Mouse (Mus musculus): ENCODE results near the gene Gsta3. TPM values are rescaled to one million over a fixed set of nuclear protein-coding genes. Genes with fewer than 3 reads are reported as not detected.
"Not testable (repeated sequence)": the region's sequence is repeated elsewhere in the genome, so short reads cannot be mapped to it uniquely, and the experiment has no call there.

Gene Gsta3
- total RNA-seq, 1 experiment from 2014 or later, result 88.9 TPM

DNA sequence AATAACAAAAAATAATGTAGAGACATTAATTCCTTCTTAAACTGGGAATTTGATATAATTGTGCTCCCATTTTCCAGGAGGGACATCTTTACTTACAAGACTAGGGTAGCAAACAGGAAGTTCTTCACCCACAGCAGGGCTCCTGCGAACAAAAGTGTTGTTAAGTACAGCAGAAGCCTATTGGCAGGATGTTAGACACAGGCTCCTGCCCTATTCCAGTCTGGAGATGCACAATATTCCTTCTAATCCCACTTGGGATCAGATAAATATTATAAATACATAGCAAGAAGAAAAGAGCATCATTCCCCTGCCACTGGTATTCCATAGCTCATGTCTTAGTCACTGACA lies 12.9 kb downstream of the Gsta3 start:
- no peak for DNase-seq

DNA sequence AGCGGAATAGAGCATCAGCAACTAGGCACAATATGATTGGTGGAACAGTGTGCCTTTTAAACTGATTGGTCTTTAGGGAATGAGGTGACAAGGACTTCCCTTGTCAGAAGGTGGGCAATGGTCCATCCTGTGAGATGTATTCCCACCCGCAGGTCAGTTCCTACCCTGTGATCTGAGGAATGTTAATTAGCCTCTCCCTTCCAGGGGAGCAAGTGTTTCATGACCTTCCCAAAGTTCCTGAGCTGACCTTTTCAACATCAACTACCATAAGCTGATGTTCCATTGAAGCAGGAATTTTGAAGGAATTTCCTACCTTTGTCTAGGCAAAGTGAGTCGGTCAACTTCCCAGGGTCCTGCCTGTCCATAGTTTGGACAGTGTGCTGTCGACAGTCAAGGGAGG lies 13.5 kb downstream of the Gsta3 start:
- DNase-seq, result no peak

DNA sequence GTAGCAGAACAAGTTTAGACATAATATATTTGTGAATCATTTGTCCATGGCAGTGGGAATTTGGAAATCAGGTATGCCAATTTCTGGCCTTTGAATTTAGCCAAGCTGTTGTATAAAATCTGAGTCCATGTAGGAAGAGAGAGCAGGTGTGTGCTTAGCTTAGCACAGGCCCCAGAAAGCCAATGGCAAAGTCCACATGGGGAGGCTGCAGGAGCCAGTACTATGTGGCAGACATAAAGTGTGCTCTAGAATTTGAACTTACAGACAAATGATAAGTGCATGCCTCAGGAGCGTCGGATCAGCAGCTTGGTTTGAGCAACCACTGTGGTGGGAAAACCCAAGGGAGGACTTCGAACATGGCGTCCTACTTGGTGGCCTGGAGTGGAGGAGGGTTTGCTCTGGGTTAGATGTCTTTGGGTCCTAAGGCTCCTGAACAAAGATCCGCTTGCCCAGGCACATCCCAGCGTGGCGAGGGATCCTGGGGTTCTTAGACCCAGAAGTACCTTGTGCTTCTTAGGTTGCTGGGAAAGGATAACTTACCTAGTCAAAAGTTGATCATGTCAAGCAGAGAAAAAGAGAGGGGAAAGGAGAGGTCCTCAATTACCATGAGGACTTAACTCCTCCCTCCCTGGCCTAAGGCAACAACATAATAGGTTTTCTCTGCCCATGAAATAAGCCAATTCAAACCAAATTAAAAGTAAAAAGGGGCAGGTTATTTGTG lies 15.4 kb downstream of the Gsta3 start:
- no peak for DNase-seq

DNA sequence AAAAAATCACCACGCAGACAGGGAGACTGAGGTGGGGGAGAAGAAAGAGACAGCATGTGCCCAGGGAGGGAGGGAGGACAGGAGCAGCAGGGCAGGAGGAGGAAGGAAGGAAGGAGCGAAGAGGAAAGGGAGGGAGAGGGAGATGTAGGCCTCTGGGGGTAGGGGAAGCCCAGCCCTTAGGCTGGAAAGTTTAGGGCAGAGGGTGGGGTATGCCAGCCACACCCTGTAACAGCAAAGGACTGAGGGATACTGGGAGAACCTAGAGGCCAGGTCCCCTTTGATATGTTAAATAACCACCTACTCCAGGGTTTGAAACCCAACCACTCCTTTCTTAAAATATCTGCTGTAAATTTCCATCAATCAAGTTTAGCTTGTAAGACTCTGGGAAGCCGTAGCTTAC lies 16.0 kb downstream of the Gsta3 start:
- DNase-seq, result no peak

DNA sequence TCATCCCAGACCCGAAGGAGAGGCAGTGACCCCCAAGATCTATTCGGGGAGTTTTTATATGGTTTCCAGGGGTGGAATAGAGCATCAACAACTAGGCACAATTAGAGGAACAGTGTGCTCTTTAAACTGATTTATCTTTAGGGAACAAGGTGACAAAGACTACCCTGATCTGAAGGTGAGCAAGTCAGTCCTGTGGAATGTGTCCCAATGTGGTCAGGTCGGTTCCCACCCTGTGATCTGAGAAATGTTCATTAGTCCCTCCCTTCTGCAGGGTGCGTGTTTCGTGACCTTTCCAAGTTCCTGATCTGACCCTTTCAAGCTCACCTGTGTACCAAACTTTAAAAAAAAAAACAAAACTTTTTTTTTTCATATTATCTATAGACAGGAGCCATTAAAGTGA lies 16.5 kb downstream of the Gsta3 start:
- DNase-seq, result no peak

DNA sequence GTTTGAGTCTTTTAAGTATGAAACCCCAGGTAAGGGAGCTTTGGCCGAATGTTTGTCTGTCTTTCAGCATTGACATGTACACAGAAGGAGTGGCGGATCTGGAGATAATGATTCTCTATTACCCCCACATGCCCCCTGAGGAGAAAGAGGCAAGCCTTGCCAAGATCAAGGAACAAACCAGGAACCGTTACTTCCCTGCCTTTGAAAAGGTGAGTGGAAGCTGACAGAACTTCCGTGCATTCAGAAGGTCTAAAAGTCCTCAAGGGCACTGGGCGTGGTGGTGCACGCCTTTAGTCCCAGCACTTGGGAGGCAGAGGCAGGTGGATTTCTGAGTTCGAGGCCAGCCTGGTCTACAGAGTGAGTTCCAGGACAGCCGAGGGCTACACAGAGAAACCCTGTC lies 19.6 kb downstream of the Gsta3 start:
- not testable (repeated sequence) for DNase-seq

DNA sequence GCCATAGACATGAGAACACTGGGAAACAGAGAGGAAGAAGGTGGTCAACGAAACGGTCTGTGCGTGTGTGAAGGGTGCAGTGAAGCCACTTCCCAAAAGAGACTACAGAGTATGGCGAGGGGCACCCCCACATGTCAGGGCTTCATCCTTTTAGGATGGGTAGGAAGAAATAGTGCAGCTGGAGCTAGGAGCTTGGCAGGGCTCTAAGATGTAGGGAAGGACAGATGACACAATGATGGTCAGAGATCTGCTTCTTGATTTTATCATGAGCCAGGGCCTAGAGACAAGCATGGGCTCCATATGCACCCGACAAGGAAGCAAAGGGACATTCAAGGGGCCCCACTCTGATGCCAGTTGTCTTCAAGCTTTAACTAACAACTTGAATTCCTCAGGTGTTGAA lies 22.0 kb downstream of the Gsta3 start:
- DNase-seq, result no peak

DNA sequence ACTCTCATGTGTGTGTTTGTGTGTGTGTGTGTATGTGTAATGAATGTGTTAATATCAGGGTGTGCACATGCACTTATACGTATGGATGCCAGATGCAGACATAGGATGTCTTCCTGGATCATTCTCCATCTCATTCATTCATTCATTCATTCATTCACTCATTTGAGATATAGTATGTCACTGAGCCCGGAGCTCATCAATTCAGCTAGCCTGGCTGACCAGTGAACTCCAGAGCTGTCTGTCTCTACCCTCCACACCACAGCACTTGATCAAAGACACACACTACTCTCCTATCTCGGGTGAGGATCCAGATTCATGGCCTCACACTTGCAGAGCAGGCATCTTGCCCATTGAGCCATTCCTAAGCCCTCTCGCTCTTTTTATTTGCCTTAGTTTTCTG lies 23.6 kb downstream of the Gsta3 start:
- DNase-seq, result no peak

DNA sequence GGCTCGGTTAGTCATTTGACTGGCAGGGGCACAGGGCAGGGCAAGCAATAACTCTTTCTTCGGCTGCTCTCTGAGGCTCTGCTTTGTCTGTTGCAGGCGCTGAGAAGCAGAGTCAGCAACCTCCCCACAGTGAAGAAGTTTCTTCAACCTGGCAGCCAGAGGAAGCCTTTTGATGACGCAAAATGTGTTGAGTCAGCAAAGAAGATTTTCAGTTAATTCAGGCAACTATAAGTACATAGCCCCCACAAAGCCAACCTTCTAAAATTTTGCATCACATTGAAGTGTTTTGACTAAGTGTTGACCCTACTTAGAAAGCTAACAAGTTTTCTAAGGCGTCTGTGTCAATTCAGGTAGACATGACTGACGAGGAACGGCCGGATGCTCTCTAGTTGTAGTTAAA lies 24.4 kb downstream of the Gsta3 start:
- no peak for DNase-seq

DNA sequence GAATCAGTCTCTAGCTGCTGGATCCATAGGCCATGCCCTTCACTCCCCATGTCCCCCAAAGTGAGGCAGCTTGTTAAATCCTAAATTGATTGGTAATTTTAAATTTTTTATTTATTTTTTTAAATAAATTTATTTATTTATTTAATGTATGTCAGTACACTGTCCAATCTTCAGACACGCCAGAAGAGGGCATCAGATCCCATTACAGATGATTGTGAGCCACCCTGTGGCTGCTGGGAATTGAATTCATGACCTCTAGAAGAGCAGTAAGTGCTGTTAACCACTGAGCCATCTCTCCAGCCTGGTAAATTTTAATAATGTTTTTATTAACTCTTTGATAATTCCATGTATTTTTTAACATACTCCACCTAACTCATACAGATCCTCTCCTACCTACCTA lies 26.4 kb downstream of the Gsta3 start:
- no peak for DNase-seq

DNA sequence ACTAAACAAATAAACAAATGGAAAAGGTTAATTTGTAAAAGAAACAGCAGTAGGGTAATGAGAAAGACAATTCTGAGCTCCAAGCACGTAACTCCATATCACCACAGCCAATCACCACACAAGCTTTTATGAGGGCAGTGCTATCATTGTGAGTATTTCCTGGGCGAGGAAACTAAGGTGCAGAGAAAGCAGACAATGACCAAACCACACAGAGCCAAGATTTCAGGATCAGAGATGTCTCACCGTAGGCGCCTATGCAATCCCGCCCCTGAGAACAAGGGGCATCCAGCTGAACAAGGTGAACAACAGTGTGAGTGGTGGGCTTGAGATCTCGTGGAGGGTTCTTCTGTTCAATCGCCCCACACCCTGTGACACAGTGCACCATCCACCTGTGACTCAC lies 27.1 kb downstream of the Gsta3 start:
- not testable (repeated sequence) for DNase-seq

DNA sequence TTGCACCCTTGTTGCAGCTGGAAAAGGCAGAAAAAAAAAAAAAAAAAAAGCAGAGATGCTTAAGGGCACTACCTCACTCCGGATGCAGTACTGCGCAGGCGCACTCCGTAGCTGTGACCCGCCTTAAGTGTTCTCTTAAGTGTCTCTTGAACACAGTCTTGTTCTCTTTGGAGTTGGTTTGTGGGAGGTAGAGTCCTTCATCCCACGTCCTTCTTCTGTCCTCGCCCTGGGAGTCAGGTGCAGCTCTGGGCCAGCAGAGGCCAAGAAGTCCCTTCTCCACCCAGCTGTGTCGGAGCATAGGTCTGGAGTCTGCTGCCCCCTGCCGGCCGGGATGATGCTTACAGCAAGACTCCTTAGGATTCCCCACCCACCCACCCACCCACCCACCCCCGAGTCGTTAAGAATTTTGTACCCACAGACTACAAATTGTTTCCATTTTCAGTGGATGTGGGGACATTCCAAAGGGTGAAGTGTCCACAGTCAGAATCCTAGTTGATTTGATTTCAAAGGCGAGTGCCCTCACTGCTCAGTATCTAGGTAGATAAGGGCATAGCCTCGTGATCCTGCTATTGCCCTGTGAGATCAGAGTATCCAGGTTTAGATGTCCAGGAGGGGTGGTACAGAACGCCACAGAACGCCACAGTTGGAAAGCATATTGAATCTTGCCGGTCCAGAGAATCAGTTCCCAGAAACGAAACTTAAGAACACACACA lies 31.1 kb downstream of the Gsta3 start:
- peak; percentile 90 for DNase-seq

DNA sequence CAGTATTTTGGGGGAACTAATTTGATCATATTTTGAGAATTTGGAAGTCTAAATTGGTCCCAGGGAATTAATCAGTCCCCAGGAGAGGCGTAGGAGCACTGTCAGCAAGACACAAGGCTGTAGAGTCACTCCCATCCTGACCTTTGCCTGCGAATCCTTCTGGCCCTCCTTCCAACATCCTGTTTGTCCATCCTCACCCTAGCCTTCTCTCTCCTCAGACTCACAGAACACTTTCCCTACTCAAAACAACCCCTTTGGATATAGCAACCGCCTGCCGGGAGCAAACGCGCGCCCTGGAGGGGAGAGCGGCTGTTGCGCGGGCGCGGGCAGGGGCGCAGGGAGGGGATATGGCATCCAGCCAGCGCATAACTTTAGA lies 31.7 kb downstream of the Gsta3 start:
- DNase-seq, result peak; percentile 15

DNA sequence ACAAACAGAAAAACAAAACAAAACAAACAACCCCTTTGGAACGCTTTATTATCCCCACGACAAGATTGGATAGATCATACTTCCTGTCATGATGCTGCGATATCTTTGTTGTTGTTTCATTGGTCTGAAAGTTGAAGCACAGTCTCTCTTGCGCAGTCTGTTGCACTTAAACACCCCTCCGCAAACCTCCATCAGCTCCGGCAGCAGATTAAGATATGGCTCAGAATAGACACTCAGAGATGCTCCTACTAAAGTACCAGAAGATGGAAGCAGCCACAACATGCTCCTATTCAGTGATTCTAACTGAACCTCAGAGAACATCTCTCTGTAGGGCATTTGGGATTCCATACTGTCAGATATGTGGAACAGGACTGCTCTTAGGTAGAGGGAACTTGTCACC lies 32.7 kb downstream of the Gsta3 start:
- DNase-seq, result no peak

DNA sequence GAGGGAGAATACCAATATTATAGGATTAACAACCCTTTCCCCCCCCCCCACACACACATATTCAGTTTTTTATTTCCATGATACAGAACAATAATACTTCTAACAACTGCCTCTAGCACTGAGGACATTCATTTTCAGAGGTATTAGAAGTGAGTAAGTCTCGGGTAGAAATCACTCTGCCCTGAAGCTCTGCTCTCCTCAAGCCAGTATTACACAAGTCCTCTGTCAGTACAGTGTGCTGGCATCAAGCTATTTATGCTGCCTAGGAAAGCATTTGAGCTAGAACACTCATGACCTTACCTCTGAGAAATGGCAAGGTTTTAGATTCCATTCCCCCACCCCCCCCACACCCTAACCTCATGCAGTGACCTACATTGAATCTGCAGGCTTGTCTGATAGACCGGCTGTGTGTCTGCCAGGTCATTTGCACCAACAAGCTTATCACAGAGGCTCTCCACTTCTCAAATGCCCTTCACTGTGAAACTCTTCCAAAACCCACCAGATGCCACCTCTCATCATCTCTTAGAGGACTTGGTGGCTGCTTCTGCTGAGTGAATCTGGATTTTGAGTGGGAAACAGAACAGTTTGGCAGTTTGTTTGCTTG lies 34.1 kb downstream of the Gsta3 start:
- DNase-seq, result no peak

DNA sequence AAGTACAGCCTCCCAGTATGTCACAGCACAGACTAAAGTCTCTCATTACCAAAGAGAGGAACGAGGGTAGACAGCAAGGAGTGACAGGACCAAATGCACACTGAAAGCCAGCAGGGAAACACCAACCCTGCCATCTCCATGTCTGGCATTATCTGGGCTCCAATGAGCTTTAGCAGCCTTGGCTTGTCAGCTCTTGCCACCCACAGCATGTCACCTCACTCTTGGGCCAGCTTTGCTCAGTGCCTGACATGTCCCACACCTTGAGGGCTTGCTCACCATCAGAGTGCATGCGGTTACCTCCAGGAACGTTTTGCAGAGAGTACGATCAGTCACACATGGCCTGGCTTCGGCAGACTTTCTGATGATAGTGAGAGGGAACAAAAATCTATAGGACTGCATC lies 35.0 kb downstream of the Gsta3 start:
- not testable (repeated sequence) for DNase-seq

DNA sequence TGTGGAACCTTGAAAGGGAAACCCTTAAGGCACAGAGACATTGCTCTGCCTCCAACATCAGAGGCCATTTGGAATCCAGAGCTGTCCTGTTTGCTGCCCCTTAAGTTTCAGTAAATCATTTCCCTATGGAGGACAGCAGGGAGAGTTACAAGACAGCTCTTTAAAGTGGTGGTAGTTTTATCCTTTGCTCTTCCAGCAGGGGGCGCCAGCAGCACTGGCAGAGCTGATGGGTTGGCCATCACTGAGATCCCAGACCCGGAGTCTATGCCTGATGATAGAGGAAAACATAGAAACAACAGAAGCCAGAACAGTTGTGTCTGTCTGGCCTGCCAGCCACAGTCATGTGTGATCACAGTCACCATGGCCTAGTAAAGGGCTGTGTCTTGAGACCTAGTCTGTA lies 35.8 kb downstream of the Gsta3 start:
- DNase-seq, result not testable (repeated sequence)

DNA sequence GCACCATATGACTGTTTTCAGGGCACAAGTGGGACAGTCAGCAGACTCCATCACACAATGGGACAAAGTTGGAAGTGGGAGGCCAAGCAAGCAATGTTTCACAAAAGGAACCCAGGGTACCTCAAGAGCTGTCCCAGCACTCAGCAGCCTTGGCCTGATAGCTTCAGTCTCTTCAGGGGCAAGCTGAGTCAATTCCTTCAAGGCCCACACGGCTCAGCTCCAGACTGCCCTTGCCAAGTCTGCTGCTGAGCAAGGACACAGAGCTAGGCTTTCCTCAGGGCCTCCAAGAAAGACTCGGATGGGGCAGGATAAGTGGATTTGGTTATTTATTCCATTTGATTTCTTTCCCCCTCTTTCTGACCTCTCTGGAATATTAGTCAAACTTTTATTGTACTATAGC lies 39.9 kb downstream of the Gsta3 start:
- peak; percentile 13 for DNase-seq

DNA sequence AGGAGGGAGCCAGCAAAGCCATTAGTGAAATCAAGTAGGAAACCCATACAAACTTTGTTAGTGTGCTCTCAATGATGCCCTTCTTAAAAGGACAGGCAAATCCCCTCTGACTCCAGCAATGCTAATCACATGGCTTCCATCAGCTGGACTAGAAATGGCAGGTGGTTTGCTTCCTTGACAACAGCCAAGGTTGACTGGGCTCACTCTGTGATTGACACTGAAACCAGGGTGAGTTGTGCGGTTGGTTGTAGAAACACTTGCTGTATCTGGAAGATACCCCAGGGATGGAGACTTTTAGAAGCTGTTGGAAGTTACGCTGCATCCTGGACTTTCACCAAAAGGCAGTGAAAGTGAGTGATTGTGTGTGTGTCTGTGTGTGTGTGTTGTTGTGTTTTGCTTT lies 44.3 kb downstream of the Gsta3 start:
- DNase-seq, result not testable (repeated sequence)

DNA sequence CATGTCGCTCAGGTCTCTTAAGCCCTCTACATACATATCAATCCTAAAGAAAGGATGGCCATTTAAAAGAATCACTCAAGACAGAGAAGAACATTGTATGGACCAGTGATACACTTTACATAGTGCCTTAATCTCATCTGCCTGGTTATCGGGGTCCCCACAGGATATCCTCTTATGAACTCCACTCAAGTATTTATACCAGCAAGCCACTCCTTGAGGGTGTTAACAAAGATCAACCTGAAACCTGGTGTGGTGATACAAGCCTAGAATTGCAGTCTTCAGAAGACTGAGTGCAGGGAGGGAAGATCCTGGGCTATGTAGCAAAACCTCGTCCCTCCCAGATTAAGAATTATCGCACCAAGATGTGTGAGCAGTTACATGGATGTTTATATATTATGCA lies 51.0 kb downstream of the Gsta3 start:
- DNase-seq, result no peak

DNA sequence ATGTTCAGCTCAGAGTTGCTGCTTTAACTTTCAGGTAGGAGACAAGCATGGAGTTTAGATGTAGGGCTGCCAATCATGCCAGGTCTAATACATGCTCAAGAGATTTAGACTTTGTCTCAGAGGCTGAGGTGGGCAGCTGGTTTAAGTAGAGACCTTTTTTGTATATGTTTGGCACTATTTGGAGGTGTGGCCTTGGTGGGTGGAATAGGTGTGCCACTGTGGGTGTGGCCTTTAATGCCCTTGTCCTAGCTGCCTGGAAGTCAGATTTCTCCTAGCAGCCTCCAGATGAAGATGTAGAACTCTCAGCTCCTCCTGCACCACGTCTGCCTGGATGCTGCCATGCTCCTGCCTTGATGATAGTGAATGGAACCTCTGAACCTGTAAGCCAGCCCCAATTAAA lies 52.2 kb downstream of the Gsta3 start:
- DNase-seq, result no peak

DNA sequence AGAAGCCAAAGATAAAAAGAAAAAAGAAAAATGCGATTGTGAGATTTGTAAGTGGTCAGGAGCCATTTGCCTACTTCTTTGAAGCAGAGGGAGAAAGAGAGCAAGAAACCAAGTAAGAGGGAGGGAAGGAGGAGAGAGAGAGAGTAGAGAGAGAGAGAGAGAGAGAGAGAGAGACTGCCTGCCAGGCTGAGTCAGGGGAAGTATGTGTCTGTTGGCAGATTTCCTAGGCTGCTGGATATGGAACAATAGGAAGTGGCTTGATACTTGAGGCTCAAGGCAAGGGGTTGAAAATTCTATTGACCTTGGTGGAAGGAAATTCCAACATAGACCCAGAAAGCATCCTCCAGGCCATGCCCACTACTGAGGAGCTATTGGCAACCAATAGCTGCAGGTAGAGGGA lies 55.8 kb downstream of the Gsta3 start:
- DNase-seq, result no peak

DNA sequence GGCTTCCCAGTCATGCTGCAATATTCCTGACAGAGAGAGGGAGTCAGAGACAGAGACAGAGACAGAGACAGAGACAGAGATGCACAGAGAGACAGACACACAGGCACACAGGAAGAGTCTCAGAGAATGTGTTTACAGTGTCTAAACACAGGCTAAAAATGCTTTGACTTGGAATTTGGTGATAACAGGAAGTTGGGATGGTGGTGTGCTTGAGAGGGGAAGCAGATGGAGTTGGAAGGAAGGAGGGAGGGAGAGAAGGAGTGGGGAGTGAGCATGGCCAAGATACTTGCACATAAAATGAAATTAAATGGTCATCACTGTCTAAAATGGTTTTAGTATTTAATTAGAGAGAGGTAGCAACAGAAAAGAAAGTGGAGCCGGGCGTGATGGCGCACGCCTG lies 57.7 kb downstream of the Gsta3 start:
- no peak for DNase-seq

DNA sequence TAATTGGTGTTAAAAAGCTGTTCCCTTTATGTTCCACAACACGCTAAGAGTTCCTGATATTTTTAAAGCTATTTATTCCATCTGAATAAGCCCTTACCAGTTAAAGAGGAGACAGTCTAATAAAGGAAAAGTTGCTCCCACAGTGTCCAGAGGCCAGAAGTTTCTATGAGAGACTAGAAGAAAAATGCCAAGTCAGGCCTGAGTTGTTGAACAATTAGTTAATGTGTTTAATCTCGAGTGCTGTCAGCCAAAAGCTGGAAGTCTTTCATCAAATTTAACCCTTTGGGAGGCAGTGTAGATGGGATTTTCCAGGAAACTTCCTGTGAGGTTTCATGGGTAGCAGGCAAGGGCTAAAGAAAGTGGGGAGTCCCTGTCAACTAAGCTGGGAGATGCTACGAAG lies 59.4 kb downstream of the Gsta3 start:
- no peak for DNase-seq
